Mouse (Mus musculus) C2C12 (cell line): ENCODE measurements around the gene Hyal3.

ENCODE experiments used
- CTCF ChIP-seq: IDR thresholded peaks from one replicate; pipeline ENCODE4 v1.5.1; 2011; ENCODE audit not compliant: control insufficient read depth, insufficient read depth, insufficient read length
- MYOD1 ChIP-seq: IDR thresholded peaks from one replicate; pipeline ENCODE4 v1.6.1; 2011; ENCODE audit warnings: low read depth; ENCODE audit not compliant: control insufficient read depth, insufficient read length

DNA sequence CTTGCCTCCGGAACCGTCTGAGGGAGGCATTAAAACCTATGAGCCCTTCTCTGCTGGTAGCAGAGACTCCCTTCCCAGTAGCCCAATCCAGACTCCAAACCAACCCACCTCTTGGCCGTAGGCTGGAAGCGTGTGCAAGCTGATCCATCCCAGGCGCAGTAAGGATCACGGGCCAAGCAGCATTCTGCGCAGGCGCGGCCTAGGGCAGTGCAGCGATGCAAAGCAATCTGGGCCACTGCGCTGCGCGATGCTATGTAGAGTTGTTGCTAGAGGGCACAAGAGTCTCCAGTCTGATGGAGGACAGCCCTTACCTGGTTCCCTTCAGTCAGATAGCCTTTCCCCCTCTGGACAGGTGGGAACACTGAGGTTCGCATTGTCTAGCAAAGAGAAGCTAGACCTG is 19.2 kb downstream of the Hyal3 start:
- TF ChIP-seq CTCF, result no peak
- TF ChIP-seq MYOD1, result no peak
